Mouse (Mus musculus) gastrocnemius, postnatal 4 days (tissue): ENCODE data around the gene Nrip2. TPM values are rescaled to one million over a fixed set of nuclear protein-coding genes. Genes with fewer than 3 reads are reported as not detected.

Source experiments
- DNase-seq, 2 experiments: peaks; one replicate each; pipeline ENCODE4 v3.0.0; 2021 to 2022; ENCODE audit warnings: low spot score in 2 of 2, mixed read lengths in 2 of 2
- total RNA-seq, 2 experiments: library from RNA; stranded (reverse); gene quantifications; 2 replicates each; pipeline ENCODE4 v1.2.3; 2021

The Nrip2 gene
- total RNA-seq, 2 experiments from 2014 or later: 2.6 to 3.7 TPM

DNA sequence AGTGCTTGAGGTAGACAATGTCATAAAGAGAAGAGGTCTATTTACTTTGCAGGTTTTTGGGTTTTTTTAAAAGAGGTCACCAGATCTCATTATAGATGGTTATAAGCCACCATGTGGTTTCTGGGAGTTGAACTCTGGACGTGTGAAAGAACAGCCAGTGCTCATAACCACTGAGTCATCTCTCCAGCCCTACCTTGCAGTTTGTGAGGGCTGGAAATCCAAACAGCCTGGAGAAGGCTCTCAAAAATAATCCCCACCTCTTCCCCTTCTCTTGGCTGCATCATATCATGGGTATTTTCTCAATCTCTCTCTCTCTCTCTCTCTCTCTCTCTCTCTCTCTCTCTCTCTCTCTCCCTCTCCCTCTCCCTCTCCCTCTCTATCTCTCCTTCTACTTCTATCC, 8.4 kb upstream of the Nrip2 start:
- DNase-seq: no peak

DNA sequence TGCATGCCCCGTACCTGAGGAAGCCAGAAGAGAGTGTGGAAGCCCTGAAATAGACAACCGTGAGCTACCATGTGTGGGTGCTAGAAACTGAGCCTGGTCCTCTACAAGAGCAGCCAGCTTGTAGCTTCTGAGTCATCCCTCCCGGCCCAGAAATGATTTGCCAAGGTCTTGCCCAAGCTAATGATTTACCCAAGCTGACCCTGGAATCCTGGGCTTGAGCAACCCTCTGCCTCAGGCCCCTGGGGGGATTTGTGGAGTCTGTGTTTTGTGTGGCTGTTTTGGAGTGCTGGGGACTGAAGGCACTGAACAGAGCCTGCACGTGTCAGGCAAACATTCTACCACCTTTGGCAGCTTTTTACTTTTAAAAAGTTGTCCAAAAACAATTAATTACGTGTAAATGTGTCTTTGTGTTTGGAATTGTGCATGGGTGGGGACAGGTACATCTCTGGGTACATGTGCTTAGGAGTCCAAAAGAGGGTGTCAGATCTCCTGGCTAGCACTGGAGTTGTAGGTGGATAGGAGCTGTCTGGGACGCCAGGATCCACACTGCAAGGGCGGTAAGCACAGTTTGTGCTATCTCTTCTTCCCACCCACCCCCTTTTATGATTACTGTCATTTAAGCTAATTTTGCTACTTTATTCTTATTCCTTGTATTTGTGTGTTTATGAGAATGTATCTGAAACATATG, 1.4 kb upstream of the Nrip2 start:
- DNase-seq: no peak

DNA sequence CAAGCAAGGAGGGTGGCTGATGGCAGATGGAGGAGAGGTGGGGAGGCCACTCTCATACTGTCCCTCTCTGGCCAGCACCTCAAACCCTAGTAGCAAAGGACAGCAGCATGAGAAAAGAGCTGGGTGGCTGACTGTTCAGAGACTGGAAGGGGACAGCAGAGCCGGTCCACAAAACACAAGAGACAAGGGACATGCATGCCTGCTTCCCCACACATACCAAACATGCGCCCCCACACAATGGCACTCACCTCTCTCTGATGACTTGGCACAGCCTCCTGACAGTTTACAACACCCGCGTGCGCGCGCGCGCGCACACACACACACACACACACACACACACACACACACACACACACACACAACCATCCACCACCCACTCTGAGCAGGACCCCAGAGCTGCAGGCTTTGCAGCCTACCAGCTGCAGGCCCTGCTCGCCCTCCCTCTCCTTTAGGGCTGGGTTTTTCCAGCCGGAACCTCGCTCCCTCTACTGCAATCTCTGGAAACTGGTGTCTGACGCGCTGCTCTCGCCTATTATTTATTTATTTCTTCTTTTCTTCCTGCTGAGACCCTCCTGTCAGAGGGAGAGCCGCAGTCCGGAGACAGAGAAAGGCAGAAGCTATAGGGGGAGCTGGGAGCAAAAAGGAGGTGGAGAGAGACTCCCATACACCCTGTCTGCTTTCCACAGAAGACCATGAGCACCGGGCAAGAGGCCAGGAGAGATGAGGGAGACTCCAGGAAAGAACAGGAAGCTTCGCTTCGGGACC, 507 bp downstream of the Nrip2 start:
- DNase-seq: peak in 1 of 2 experiments; percentile 48

DNA sequence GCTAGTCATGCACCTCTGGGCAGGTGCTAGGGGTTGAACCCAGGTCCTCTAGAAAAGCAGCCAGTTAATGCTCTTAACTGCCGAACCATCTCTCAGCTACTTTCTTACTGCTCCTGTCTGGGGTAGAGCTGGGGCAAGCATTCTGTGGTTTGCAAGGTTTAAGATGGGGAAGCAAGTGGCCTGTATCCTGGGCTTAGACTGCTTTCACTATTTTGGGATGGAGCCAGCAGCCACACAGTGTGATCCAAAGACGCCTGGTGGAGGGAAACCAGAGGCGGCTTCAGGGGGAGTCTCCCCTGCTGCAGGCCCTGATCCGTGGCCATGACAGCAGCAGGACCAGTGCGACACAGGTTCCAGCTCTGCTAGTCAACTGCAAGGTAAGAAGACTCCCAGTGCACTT, 5.6 kb downstream of the Nrip2 start:
- no peak for DNase-seq

DNA sequence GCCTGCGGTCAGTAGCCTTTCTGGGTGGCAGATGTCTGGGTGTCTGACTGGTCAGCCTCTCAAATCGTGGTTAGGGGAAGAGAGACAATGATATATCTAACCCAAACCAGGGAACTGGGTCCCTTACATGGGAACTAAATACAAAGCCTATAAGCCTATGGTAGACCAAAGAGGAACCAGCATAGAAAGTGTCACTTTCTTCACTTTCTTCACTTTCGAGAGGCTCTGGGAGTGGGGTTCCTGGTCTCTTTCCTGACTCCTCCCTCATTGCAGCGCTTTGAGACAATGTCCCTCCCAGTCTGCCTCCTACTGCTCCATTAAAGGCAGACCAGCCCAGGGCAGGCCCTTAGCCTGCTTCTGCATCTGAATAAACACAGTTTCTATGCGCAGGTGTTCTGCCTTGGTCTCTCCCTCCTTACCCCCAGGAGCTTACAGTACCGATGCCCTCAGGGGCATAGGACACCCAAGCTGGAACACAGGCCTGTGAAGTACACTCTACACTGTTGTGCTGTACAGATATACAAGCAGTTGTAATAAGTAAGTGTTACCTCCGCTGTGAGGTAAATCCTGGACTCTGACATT, 9.5 kb downstream of the Nrip2 start:
- no peak for DNase-seq

DNA sequence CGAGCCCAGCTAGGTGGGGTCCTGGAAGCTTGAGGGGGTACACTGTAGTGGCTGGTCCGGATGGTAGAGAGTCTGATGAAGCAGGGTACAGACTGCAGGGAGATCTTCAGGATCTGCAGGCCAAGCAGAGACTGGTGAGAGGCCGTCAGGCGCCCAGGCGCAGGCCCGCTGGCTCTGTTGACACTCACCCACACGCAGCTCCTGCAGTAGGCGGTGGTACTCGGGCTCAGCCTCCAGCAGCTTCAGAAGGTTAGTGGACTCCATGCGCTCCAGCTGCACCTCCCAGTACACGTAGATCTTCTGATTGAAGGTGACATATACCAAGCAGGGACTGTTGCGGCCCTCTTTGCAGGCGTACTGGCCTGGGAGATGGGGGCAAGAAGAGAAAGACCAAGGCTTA, 11.2 kb downstream of the Nrip2 start:
- DNase-seq: no peak

DNA sequence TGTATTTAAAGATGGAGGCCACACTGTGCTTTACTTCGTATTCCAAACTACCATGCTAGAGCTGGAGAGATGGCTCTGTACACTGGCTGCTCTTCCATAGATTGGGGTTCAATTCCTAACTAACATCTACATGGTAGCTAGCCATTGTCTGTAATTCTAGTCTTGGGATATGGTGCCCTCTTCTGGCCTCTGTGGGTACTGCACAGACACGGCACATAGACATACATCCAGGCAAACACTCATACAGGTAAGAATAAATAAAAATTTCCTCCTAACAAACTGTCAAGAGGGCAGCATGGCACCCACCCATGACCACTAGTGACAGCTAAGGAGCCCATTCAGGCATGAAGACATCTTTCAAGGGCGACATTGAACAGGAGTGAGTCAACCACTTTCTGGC, 12.0 kb downstream of the Nrip2 start:
- DNase-seq: peak in 1 of 2 experiments; percentile 61

DNA sequence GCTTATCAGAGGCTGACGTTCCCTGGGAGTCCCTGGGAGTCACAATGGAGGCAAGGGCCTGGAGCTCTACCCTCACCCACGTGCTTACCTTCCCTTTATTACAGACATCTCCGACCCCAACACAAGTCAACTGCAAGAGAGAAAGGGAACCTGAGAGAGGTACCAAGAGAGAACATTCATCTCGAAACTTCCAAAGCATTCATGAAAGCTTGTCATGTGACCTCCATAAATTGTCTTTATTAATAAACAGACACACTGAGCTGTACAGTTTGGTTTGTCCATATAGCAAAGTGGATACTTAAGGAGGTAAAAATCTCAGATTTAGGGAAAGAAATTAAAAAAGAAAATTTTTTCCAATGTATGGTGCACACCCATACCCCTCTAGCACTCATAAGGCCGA, 17.1 kb downstream of the Nrip2 start:
- DNase-seq: no peak

DNA sequence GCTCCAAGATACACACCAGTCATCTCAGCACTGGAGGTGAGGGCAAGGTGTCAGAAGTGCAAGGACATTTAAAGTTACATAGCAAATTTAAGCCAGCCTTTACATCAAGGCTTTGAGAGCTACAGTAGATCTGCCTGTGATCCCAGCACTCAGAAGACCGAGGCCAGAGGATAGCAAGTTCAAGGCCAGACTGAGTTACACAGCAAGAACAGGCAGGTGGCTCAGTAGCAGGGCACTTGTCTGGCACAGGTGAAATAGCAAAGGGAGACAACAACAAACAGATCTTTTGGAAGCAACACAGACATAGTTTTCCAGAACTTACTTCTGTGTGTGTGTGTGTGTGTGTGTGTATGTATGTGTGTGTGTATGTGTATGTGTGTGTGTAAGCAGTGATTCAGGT, 19.0 kb downstream of the Nrip2 start:
- no peak for DNase-seq

DNA sequence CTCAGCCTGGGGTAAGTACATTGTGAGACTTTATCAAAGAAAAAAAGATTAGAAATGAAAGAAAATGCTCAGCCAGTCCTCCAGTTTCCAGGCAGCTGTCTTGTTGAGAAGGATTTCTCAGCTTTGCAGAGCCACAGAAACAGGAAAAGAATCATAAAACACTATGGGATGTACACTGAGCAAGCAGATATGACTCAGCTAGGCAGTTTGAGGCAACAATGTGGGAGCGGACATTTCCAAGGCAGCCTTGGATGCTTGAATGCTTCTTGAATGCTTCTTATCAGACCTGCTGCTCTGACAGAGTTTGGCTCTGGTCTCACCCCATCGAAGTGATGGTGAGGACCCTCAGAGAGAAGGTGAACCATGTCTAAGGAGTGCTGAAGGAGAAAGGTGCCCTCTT, 21.9 kb downstream of the Nrip2 start:
- DNase-seq: no peak

DNA sequence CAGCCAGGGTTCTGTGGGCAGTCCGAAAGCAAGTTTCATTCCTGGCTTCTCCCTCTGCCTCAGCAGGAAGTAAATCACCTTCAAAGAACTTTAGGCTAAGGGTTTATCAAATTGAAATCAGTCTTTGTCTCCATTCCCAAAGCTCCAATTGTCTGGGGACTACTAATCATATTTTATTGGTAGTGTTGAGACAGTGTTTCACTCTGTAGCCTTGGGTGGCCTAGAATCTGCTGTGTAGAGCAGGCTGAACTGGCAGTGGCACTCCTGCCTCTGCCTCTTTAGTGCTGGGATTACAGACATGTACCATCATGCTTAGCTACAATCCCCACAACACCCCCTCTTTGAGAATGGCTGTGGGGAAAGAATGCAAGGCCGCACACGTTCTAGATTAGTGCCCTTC, 22.4 kb downstream of the Nrip2 start:
- no peak for DNase-seq

DNA sequence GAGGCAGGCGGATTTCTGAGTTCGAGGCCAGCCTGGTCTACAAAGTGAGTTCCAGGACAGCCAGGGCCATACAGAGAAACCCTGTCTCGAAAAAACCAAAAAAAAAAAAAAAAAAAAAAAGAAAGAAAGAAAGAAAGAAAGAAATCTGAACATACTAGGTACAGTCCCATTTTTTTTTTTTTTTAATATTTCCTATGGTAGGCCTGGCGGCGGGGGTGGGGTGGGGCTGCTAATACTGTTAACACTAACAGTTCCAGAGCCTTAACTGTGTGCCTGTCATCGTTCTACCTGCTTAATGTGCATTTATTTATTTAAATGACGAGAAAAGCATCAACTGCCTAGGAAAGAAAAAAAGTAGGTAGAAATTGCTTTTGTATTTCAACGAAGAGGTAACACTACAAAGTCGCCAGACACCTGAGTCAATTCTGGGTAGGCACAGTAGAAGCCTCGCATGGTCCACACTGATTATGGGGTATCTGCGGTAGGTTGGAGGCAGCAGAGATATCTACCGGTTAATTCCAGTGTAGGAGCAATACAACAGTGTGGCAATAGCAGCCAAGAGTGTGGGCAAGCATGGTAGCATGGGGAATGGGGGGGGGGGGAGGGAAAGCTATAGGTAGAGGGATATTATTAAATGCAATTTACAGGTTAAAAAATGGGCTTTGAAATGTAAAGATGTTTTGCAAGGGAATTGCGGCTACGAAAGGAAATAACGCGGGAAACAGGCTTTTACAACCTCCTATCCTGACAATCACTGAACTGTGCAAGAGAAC, 24.6 kb downstream of the Nrip2 start:
- no peak for DNase-seq

DNA sequence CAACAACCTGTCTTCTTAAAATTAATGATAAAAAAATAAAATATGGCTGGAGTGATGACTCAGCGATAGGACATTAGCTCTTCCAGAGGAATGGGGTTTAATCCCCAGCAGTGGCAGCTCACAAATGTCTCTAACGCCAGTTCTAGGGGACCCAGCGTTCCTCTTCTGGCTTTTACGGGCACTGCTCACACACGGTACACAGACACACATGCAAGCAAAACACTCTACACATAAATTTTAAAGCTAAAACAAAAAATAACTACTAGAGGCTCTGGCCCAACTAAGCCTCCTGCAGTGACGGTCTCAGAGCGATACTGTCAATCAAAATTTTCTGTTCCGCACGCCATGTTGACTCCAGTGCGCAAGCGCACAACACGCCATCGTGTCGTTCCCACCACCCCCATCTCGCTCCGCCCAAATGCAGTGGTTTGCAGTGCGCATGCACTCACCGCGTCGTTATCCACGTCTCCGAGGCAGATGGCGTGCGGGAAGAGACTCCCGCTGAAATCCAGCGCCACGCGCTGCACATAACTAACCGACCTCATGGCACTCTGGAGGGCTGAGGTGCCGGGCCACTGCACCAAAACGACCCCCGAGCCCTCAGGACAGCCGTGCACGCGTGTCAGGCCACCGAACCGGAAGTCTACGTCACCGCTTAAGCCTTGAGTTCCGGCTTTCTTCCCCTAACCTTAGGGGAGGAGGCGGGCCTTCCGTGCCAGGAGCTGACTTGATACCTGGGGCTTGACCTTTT, 25.3 kb downstream of the Nrip2 start, which contains the start of gene Itfg2:
TSS of gene Itfg2 (minus strand) at position 663 of the 751 bp plus-strand sequence.
- DNase-seq: peak; percentile 86 to 96

DNA sequence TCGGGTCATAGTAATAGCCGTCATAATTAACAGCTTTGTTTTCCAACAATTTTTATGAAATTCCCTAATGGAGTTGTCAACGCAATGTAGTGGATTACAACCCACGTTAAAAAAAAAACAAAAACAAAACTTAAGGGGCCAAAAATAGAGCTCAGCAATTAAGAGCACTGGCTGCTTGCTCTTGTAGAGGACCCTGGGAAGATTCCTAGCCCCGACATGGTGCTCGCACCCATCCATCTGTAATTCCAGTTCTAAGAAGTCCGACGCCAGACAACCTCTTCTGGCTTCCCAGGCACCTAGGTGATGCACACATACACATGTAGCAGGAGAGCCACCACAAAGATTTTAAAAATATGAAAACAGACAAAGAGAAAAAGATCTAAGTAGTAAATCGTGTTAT, 25.9 kb downstream of the Nrip2 start:
- DNase-seq: no peak

DNA sequence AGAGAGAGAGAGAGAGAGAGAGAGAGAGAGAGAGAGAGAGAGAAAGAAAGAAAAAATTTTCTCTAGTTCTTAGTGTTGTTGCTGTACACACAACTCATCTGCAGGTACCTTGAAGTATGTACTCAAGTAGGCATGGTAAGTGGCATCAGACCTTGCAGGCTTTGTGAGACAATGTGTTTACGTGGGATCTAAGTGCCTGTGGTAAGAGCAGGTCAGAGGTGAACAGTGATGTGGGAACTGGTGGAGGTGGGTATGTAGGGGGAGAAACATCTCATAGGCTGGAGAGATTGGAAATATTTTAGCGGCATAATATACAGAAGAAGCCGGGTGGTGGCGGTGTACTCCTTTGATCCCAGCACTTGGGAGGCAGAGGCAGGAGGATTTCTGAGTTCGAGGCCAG, 28.5 kb downstream of the Nrip2 start:
- DNase-seq: no peak

DNA sequence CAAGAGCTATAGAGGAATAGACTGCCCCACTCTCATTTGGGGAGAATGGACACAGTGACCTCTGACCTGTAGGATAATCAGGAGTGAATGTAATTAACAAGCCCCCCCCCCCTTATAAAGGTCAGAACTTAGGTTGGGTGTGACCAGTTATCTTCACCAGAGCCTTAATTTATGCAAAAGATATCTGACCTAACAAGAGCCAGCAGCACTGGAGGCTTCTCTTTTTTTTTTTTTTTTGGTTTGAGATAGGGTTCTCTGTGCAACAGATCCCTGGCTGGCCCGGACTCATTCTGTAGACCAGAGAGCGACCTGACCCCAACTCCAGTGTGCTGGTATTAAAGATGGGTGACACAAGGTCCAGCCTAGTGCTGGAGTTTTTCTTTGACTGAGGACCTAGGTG, 30.2 kb downstream of the Nrip2 start:
- DNase-seq: no peak

DNA sequence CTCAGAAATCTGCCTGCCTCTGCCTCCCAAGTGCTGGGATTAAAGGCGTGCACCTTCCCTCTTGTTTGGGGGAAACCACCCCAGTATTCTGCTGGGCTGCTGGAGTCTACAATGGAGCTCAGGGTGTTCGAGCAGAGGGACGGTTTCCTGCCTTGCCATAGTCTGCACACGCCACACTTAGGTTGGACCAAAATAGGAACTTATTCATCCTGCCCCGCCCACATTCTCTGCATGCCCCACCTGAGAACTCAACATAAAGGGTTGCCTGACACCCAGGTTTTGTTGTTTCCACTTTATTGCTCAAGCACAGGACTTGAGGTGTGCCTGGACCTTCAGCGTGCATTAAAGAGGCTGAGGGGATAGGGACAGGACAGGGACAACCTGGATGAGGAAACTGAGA, 30.7 kb downstream of the Nrip2 start:
- DNase-seq: no peak

DNA sequence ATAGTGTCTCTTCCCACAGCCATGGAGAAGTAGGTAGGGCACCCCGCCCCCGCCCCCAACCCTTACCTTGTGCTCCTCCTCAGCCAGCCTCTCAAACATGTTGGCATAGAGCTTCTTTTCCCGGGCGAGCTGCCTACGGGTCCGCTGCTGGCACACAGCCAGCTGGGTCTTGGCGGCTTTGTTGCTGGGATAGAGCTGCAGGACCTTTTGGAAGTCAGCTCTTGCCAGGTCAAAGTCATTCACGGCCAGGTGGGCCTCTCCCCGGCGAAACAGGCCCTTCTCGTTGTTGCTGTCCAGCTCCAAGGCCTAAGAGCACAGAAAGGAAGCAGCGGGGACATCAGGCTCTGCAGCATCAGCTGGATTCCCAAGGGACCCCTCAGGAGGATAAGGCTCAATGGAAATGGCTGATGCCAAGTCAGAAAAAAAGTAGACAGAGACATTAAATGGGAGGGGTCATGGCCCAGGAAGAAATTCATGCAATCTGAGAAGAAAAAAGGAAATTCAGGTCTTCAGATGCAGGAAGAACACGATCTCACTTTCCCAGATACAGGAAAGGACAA, 33.3 kb downstream of the Nrip2 start:
- no peak for DNase-seq

DNA sequence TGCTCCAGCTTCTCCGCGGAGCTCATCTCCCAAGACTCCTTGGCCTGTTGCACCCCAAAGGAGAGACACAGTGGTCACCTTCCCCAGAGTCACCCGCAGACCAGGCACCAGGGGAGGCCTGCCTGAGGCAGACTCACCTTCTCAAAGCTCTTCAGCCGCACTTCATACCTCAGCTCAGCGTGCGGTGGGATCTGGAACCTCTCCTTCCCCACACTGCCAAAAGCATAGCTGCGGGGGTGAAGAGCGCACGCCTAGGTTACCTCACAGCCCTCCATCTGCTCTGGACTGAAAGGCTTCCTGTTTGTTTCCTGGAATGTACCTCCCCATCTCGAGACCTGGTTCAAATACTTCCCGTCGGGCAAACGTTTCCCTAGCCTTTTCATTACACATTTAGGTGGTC, 34.5 kb downstream of the Nrip2 start:
- DNase-seq: no peak

DNA sequence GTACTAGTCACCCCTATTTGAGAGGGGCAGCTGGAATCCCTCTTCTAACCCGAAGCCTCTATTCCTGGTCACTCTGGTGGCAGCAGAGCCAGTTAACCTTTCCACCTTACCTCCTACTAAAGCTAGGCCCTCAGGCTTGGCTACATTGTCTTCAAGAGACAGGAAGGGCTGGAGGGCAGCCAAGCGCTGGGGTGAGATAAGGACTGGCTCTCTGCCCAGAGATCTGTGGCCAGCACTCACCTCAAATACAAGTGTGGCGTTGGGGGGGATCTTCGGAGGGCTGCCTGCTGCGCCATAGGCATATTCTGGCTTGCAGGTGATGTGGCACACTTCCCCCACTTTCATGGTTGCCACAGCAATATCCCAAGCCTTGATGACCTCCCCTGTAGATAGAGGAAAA, 36.4 kb downstream of the Nrip2 start:
- DNase-seq: peak in 1 of 2 experiments; percentile 35
